Mouse (Mus musculus): ENCODE results near the gene Tbcd.

DNA sequence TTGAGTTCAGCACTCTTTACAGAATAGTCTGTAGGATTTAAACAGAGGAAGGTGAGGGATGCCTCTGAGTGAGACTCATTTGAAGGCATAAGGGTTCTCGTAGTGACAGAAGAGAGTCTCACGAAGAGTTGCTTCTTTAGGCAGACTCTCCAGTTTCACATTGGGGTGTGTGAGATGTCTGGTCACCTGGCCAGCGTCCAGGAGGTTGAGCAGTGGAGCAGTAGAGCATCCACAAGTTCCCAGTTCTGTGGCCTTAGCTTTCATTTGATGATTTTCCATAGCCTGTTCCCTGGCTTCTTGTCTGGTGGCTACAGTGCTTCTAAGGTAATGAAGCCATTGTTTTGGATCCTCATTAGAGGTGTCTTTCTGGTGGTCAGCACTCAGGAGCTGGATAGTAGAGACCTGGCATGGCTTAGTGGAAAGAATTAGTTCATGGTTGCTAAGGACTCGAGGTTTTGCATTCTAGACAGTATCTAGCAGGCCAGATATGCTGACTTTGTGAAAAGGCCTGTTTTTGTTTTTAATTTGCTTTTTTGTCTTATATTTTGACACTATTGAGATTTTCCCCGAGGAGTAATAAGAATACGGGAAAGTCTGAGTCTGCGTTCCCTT lies 101.2 kb downstream of the Tbcd start:
- TF ChIP-seq CTCF (IDR thresholded peaks at IDR 0.05; ENCODE audit: low read depth, low read length) = no peak
- TF ChIP-seq GATA1 (IDR thresholded peaks at IDR 0.05; ENCODE audit: borderline replicate concordance, low read length) = no peak
- TF ChIP-seq POLR2AphosphoS5 (IDR thresholded peaks at IDR 0.05; ENCODE audit: insufficient replicate concordance, low read depth, low read length) = no peak
